In the genomic region with DNA sequence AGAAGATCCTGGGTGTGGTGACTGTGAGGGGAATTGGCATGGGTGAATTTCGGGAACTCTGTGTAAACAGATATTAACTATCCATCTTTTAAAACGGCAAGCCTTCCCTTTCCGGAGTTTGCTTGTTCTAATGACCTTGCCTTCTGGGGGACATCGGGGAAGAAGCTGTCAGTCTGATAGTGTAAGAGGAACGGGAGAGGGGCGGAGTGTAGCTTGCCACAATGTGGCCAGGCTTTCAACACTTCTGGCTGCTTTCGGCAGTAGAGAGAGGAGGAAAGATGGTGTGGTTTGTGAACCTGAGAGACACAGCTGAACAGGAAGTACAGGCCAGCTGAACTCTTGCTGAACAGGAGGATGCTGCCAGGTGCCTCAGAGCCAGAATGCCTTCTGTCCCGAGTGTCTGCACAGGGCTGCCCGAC, we compare ENCODE assay signal across 9 mouse cellular contexts. TPM values are rescaled to one million over a fixed set of nuclear protein-coding genes. Genes with fewer than 3 reads are reported as not detected.
A peak's percentile ranks its signal among the peaks of the same experiment; 100 is the strongest.
DNase-seq lines count a peak whose midpoint lies in the region; ATAC-seq lines count a peak whose summit lies in the region.
"Had no signal": no experiment of that assay in that cellular context is flagged by ENCODE, and none has a peak within 500 bp of the region (broad histone marks: within the 10 kb centered on the region; RNA-seq: fewer than 3 reads in every experiment).

No protein-coding gene starts in this region.

- H3K9me3 ChIP-seq in neural tube, embryonic 15.5 days (replicated peaks): no peaks in the 10 kb centered on the region
- H3K9me3 ChIP-seq in heart, embryonic 16.5 days (replicated peaks; ENCODE audit: control insufficient read depth, low read length): no peaks in the 10 kb centered on the region; the same call in 1 of the 2 replicates
- no peaks in the 10 kb centered on the region for H3K9me3 ChIP-seq in forebrain, embryonic 13.5 days (replicated peaks)

- H3K4me3 ChIP-seq in neural tube, embryonic 15.5 days (replicated peaks): no peak overlapping the region
- H3K4me3 ChIP-seq in heart, embryonic 16.5 days (ENCODE audit: low read length): no peak overlapping the region
- H3K4me3 ChIP-seq in forebrain, embryonic 13.5 days: no peak overlapping the region

- WGBS in neural tube, embryonic 15.5 days: 61% methylated on average over 9 of the region's 9 CpGs
- 7% methylated on average over 9 of the region's 9 CpGs for WGBS in heart, embryonic 16.5 days
- 68% methylated on average over 9 of the region's 9 CpGs for WGBS in forebrain, embryonic 13.5 days

- H3K27me3 ChIP-seq in neural tube, embryonic 15.5 days (replicated peaks): no peaks in the 10 kb centered on the region
- no peaks in the 10 kb centered on the region for H3K27me3 ChIP-seq in heart, embryonic 16.5 days (ENCODE audit: control insufficient read depth, insufficient read depth, low read length)
- no peaks in the 10 kb centered on the region for H3K27me3 ChIP-seq in forebrain, embryonic 13.5 days

- 0 out of 2 replicates have a peak overlapping the region, but pooled peaks have one; percentile 0 for H3K27ac ChIP-seq in neural tube, embryonic 15.5 days (replicated peaks)
- peak overlapping the region; percentile 58; the same call in 1 of the 2 replicates for H3K27ac ChIP-seq in heart, embryonic 16.5 days (ENCODE audit: low read length)
- no peak overlapping the region for H3K27ac ChIP-seq in forebrain, embryonic 13.5 days

- no peak overlapping the region for H3K4me2 ChIP-seq in neural tube, embryonic 15.5 days
- H3K4me2 ChIP-seq in heart, embryonic 16.5 days (ENCODE audit: low read depth, low read length): peak overlapping the region; percentile 44
- no peak overlapping the region for H3K4me2 ChIP-seq in forebrain, embryonic 13.5 days

- ATAC-seq in neural tube, embryonic 15.5 days (ENCODE audit: low FRiP score): no peak
- peak; percentile 47; the same call in 1 of the 2 replicates for ATAC-seq in heart, embryonic 16.5 days (replicated peaks; ENCODE audit: extremely low read depth, insufficient read depth, low FRiP score)
- 0 out of 2 replicates have a peak, but pooled peaks have one; percentile 47 for ATAC-seq in megakaryocyte-erythroid progenitor cell, adult 5-6 weeks (replicated peaks; ENCODE audit: low FRiP score, low TSS enrichment, poor library complexity, severe bottlenecking)
- ATAC-seq in forebrain, embryonic 13.5 days: no peak

- DNase-seq in neural tube, embryonic 10.5 days (ENCODE audit: extremely low spot score, low spot score): no peak
- peak; percentile 74 for DNase-seq in thymus, postnatal 4 days
- DNase-seq in layer of hippocampus, adult 8-10 months (ENCODE audit: low spot score in 2 of 2): no peak
- no peak for DNase-seq in urinary bladder, postnatal 4 days (ENCODE audit: low spot score in 2 of 2)

- no peak overlapping the region for H3K9ac ChIP-seq in neural tube, embryonic 15.5 days (replicated peaks)
- H3K9ac ChIP-seq in heart, embryonic 16.5 days (ENCODE audit: low read length): no peak overlapping the region
- no peak overlapping the region for H3K9ac ChIP-seq in forebrain, embryonic 13.5 days

- H3K4me1 ChIP-seq in neural tube, embryonic 15.5 days: peaks cover 3% of the 10 kb centered on the region; the same call in 1 of the 2 replicates
- H3K4me1 ChIP-seq in heart, embryonic 16.5 days (ENCODE audit: control insufficient read depth, insufficient read depth, low read length): peaks cover 18% of the 10 kb centered on the region
- H3K4me1 ChIP-seq in forebrain, embryonic 13.5 days: 0 out of 2 replicates have a peak, but pooled peaks cover 12% of the 10 kb centered on the region

- H3K36me3 ChIP-seq in neural tube, embryonic 15.5 days: no peaks in the 10 kb centered on the region
- no peaks in the 10 kb centered on the region for H3K36me3 ChIP-seq in heart, embryonic 16.5 days (ENCODE audit: control insufficient read depth, insufficient read depth)
- no peaks in the 10 kb centered on the region for H3K36me3 ChIP-seq in forebrain, embryonic 13.5 days (ENCODE audit: poor library complexity, severe bottlenecking)

RNA-seq across cellular contexts. Expression of gene Gm17455, which starts 10.1 kb away (rescaled TPM):
- polyA plus RNA-seq in neural tube, embryonic 15.5 days (2015; fragmentation: Nextera tagmentation; extraction: Ambion mirVana): 11.3 and 12.5 TPM in 2 replicates
- polyA plus RNA-seq in heart, embryonic 16.5 days (2015; fragmentation: Nextera tagmentation; extraction: Ambion mirVana): 0.24 and 0.28 TPM in 2 replicates
- total RNA-seq in megakaryocyte-erythroid progenitor cell, adult 5-6 weeks (2014; fragmentation: Nextera tagmentation): not detected in 2 replicates
- not detected in 2 replicates for total RNA-seq in megakaryocyte-erythroid progenitor cell, adult 5-6 weeks (2017)
- 2.0 and 4.2 TPM in 2 replicates for polyA plus RNA-seq in forebrain, embryonic 13.5 days (2015; fragmentation: Nextera tagmentation; extraction: Ambion mirVana)
- under 1 TPM in 2 of 4 experiments, not detected in 2; 0.45 to 0.55 TPM for total RNA-seq in layer of hippocampus, adult 8-10 months (2022)
- total RNA-seq: liver, adult 2 months had no signal
- polyA plus RNA-seq: liver, adult 2 months had no signal

RNA-seq across cellular contexts. Expression of gene Vsir, which starts 42.8 kb away (rescaled TPM):
- polyA plus RNA-seq in neural tube, embryonic 15.5 days (2015; fragmentation: Nextera tagmentation; extraction: Ambion mirVana): 4.5 and 4.6 TPM in 2 replicates
- 3.3 and 4.0 TPM in 2 replicates for polyA plus RNA-seq in heart, embryonic 16.5 days (2015; fragmentation: Nextera tagmentation; extraction: Ambion mirVana)
- 4.1 and 4.7 TPM in 2 replicates for total RNA-seq in megakaryocyte-erythroid progenitor cell, adult 5-6 weeks (2014; fragmentation: Nextera tagmentation)
- total RNA-seq in megakaryocyte-erythroid progenitor cell, adult 5-6 weeks (2017): 3.3 and 4.7 TPM in 2 replicates
- polyA plus RNA-seq in forebrain, embryonic 13.5 days (2015; fragmentation: Nextera tagmentation; extraction: Ambion mirVana): 1.2 and 1.3 TPM in 2 replicates
- 10 to 100 TPM; 17.5 to 84.6 (median 50.1) TPM for total RNA-seq in layer of hippocampus, adult 8-10 months (2022)

Comparison
In these comparisons a context has a peak if more than half of its experiments do, and no peak if none do; other contexts are left out.
1. ATAC-seq: peak in heart, embryonic 16.5 days (single experiment) and megakaryocyte-erythroid progenitor cell, adult 5-6 weeks (single experiment); none in neural tube, embryonic 15.5 days (single experiment) and forebrain, embryonic 13.5 days (single experiment).